Mouse (Mus musculus) MEL (cell line): ENCODE results near the gene Myof. TPM values are rescaled to one million over a fixed set of nuclear protein-coding genes. Genes with fewer than 3 reads are reported as not detected.
A peak's percentile ranks its signal among the peaks of the same experiment; 100 is the strongest.

ENCODE experiments used
- DNase-seq: peaks from one replicate; pipeline ENCODE4 v3.0.0; 2011; ENCODE audit warnings: low read depth, low spot score
- H3K27ac ChIP-seq: 2 replicates; pipeline ENCODE4 v1.5.1; 2012; ENCODE audit warnings: low read depth, mild to moderate bottlenecking, control low read depth, low read length, moderate library complexity; ENCODE audit not compliant: control insufficient read depth
- H3K27me3 ChIP-seq, 2 experiments: fragments of 150-350 bp in 1 of 2; sonication (generic) in 1 of 2; 2 replicates each; pipeline ENCODE4 v1.6.1; 2012; ENCODE audit warnings: low read length in 2 of 2, mild to moderate bottlenecking in 2 of 2, improper control_type of control experiment in 1 of 2, moderate library complexity in 1 of 2; ENCODE audit not compliant: insufficient read depth in 2 of 2, control insufficient read depth in 1 of 2
- H3K36me3 ChIP-seq, 2 experiments: 2 replicates each; pipeline ENCODE4 v1.6.1; 2012 to 2014; ENCODE audit warnings: low read length in 2 of 2, improper control_type of control experiment in 1 of 2, inconsistent platforms in 1 of 2, mild to moderate bottlenecking in 1 of 2; ENCODE audit not compliant: insufficient read depth in 2 of 2, control insufficient read depth in 1 of 2
- H3K4me1 ChIP-seq, 2 experiments: fragments of 150-350 bp in 1 of 2; sonication (generic) in 1 of 2; 2 replicates each; pipeline ENCODE4 v1.6.1; 2012; ENCODE audit warnings: low read length in 2 of 2, improper control_type of control experiment in 1 of 2, mild to moderate bottlenecking in 1 of 2; ENCODE audit not compliant: insufficient read depth in 2 of 2, control insufficient read depth in 1 of 2
- H3K4me3 ChIP-seq, 2 experiments: fragments of 150-350 bp in 1 of 2; sonication (generic) in 1 of 2; 2 replicates each; pipeline ENCODE4 v1.5.1; 2012; ENCODE audit warnings: low read depth in 2 of 2, low read length in 2 of 2, mild to moderate bottlenecking in 2 of 2, moderate library complexity in 2 of 2, control low read depth in 1 of 2, improper control_type of control experiment in 1 of 2; ENCODE audit not compliant: control insufficient read depth in 1 of 2, insufficient read depth in 1 of 2
- H3K79me2 ChIP-seq: 2 replicates; pipeline ENCODE4 v1.6.1; 2012; ENCODE audit warnings: mild to moderate bottlenecking, low read length, moderate library complexity; ENCODE audit not compliant: control insufficient read depth, poor library complexity, insufficient read depth
- H3K9ac ChIP-seq: 2 replicates; pipeline ENCODE4 v1.6.1; 2012; ENCODE audit warnings: low read depth, mild to moderate bottlenecking, control low read depth, low read length, moderate library complexity; ENCODE audit not compliant: control insufficient read depth, poor library complexity, severe bottlenecking
- H3K9me3 ChIP-seq: fragments of 150-350 bp; sonication (generic); replicated peaks from 2 replicates; pipeline ENCODE4 v1.6.1; 2012; ENCODE audit warnings: mild to moderate bottlenecking, low read length, improper control_type of control experiment, moderate library complexity; ENCODE audit not compliant: insufficient read depth
- CTCF ChIP-seq, 3 experiments: IDR thresholded peaks in 2 of 3; conservative IDR thresholded peaks in 1 of 3; 2 replicates each; pipeline ENCODE4 v1.5.1; 2011 to 2012; ENCODE audit warnings: low read length in 3 of 3, low read depth in 2 of 3, mild to moderate bottlenecking in 2 of 3, improper control_type of control experiment in 1 of 3, inconsistent platforms in 1 of 3, mixed read lengths in 1 of 3, moderate library complexity in 1 of 3; ENCODE audit not compliant: control insufficient read depth in 1 of 3, insufficient read depth in 1 of 3, poor library complexity in 1 of 3, severe bottlenecking in 1 of 3
- E2F4 ChIP-seq: IDR thresholded peaks from 2 replicates; pipeline ENCODE4 v1.6.1; 2011; ENCODE audit warnings: low read depth, low read length, improper control_type of control experiment, borderline replicate concordance
- ELF1 ChIP-seq: IDR thresholded peaks from 2 replicates; pipeline ENCODE4 v1.6.1; 2014; ENCODE audit warnings: low read depth, mild to moderate bottlenecking, inconsistent platforms, low read length, improper control_type of control experiment, moderate library complexity
- EP300 ChIP-seq, 2 experiments: IDR thresholded peaks; 2 replicates each; pipeline ENCODE4 v1.6.1; 2011; ENCODE audit warnings: improper control_type of control experiment in 2 of 2, low read length in 2 of 2, low read depth in 1 of 2, mild to moderate bottlenecking in 1 of 2
- KAT2A ChIP-seq: conservative IDR thresholded peaks from 2 replicates; pipeline ENCODE4 v1.6.1; 2012; ENCODE audit warnings: low read depth, low read length, improper control_type of control experiment, inconsistent platforms
- MAFK ChIP-seq: IDR thresholded peaks from 2 replicates; pipeline ENCODE4 v1.6.1; 2011; ENCODE audit warnings: low read depth, mild to moderate bottlenecking, low read length, improper control_type of control experiment, borderline replicate concordance
- MAZ ChIP-seq: IDR thresholded peaks from 2 replicates; pipeline ENCODE4 v1.6.1; 2012; ENCODE audit warnings: low read depth, mild to moderate bottlenecking, inconsistent platforms, low read length, improper control_type of control experiment
- MXI1 ChIP-seq: IDR thresholded peaks from 2 replicates; pipeline ENCODE4 v1.6.1; 2011; ENCODE audit warnings: mild to moderate bottlenecking, low read depth, low read length, improper control_type of control experiment
- MYB ChIP-seq: IDR thresholded peaks from 2 replicates; pipeline ENCODE4 v1.6.1; 2011; ENCODE audit warnings: mild to moderate bottlenecking, low read depth, low read length, improper control_type of control experiment
- NELFE ChIP-seq: IDR thresholded peaks from 2 replicates; pipeline ENCODE4 v1.6.1; 2011; ENCODE audit warnings: low read depth, low read length, improper control_type of control experiment
- POLR2AphosphoS5 ChIP-seq: IDR thresholded peaks from 2 replicates; pipeline ENCODE4 v1.6.1; 2012; ENCODE audit warnings: low read depth, borderline replicate concordance, mild to moderate bottlenecking, inconsistent platforms, low read length, moderate library complexity, mixed read lengths
- RAD21 ChIP-seq: IDR thresholded peaks from 2 replicates; pipeline ENCODE4 v1.6.1; 2011; ENCODE audit warnings: mild to moderate bottlenecking, low read depth, low read length, improper control_type of control experiment
- RCOR1 ChIP-seq: IDR thresholded peaks from 2 replicates; pipeline ENCODE4 v1.6.1; 2012; ENCODE audit warnings: low read depth, mild to moderate bottlenecking, inconsistent platforms, low read length, improper control_type of control experiment
- SIN3A ChIP-seq: IDR thresholded peaks from 2 replicates; pipeline ENCODE4 v1.6.1; 2012; ENCODE audit warnings: low read length, improper control_type of control experiment, inconsistent platforms
- SMC3 ChIP-seq: IDR thresholded peaks from 2 replicates; pipeline ENCODE4 v1.6.1; 2011; ENCODE audit warnings: low read depth, low read length, improper control_type of control experiment
- TAL1 ChIP-seq: IDR thresholded peaks from 2 replicates; pipeline ENCODE4 v1.6.1; 2012; ENCODE audit warnings: mild to moderate bottlenecking, inconsistent platforms, low read length, moderate library complexity, mixed read lengths
- UBTF ChIP-seq: IDR thresholded peaks from 2 replicates; pipeline ENCODE4 v1.6.1; 2012; ENCODE audit warnings: low read depth, mild to moderate bottlenecking, inconsistent platforms, low read length, improper control_type of control experiment, moderate library complexity, borderline replicate concordance; ENCODE audit not compliant: insufficient read depth
- USF2 ChIP-seq, 2 experiments: IDR thresholded peaks; 2 replicates each; pipeline ENCODE4 v1.6.1; 2011 to 2012; ENCODE audit warnings: improper control_type of control experiment in 2 of 2, low read length in 2 of 2, borderline replicate concordance in 1 of 2, inconsistent platforms in 1 of 2, low read depth in 1 of 2, mild to moderate bottlenecking in 1 of 2; ENCODE audit not compliant: insufficient read depth in 1 of 2
- ZC3H11A ChIP-seq: IDR thresholded peaks from 2 replicates; pipeline ENCODE4 v1.6.1; 2012; ENCODE audit warnings: low read depth, mild to moderate bottlenecking, inconsistent platforms, low read length, improper control_type of control experiment
- ZKSCAN1 ChIP-seq: IDR thresholded peaks from 2 replicates; pipeline ENCODE4 v1.6.1; 2012; ENCODE audit warnings: low read depth, mild to moderate bottlenecking, inconsistent platforms, low read length, improper control_type of control experiment, moderate library complexity
- ZMIZ1 ChIP-seq: IDR thresholded peaks from 2 replicates; pipeline ENCODE4 v1.6.1; 2012; ENCODE audit warnings: low read depth, mild to moderate bottlenecking, inconsistent platforms, low read length, improper control_type of control experiment, moderate library complexity
- ZNF384 ChIP-seq: IDR thresholded peaks from 2 replicates; pipeline ENCODE4 v1.6.1; 2012; ENCODE audit warnings: low read depth, mild to moderate bottlenecking, inconsistent platforms, low read length, improper control_type of control experiment
- polyA plus RNA-seq, 2 experiments: library from polyadenylated mRNA; stranded (reverse) in 1 of 2; unstranded in 1 of 2; fragments of >175 nt in 1 of 2; fragments of >200 nt in 1 of 2; gene quantifications; 2 replicates each; pipeline versions ENCODE4 v1.2.1 to v1.2.4; 2012; ENCODE audit warnings: low replicate concordance in 2 of 2, low read depth in 1 of 2; ENCODE audit not compliant: insufficient read length in 2 of 2, insufficient read depth in 1 of 2, missing spikeins in 1 of 2
- total RNA-seq: library from RNA; depleted of rRNA; stranded (reverse); fragments of 300-350 nt; gene quantifications from 2 replicates; pipeline ENCODE4 v1.2.3, GENCODE M21; 2012

Gene Myof
- total and polyA plus RNA-seq, 3 experiments, result 0.04 TPM; not detected in 2

- peaks cover 0 to 13% of the 10 kb centered on the region in 2 experiments; a peak in 2 of 4 replicates for H3K4me1 ChIP-seq
- H3K9me3 ChIP-seq, result no peaks in the 10 kb centered on the region
- peak overlapping the region; percentile 41 for H3K9ac ChIP-seq
- peak; percentile 61 for DNase-seq
- TF ChIP-seq ZNF384, result peak; percentile 82
- TF ChIP-seq USF2 (IDR thresholded peaks at IDR 0.05; ENCODE audit: borderline replicate concordance in 1 of 2, insufficient read depth in 1 of 2, low read depth in 1 of 2, low read length in 2 of 2), result no peak
- H3K27ac ChIP-seq, result peak overlapping the region; percentile 53
- peak overlapping the region; percentile 52 to 73 for H3K4me3 ChIP-seq
- peaks cover 0 to 9% of the 10 kb centered on the region in 2 experiments; a peak in 1 of 4 replicates for H3K36me3 ChIP-seq
- H3K27me3 ChIP-seq, result no peaks in the 10 kb centered on the region; a peak in 1 of 4 replicates
- no peaks in the 10 kb centered on the region for H3K79me2 ChIP-seq
Observed at GRCm38 (mm10) chr19:37963421-37963820, 80.0 kb downstream of the Myof start.

DNA sequence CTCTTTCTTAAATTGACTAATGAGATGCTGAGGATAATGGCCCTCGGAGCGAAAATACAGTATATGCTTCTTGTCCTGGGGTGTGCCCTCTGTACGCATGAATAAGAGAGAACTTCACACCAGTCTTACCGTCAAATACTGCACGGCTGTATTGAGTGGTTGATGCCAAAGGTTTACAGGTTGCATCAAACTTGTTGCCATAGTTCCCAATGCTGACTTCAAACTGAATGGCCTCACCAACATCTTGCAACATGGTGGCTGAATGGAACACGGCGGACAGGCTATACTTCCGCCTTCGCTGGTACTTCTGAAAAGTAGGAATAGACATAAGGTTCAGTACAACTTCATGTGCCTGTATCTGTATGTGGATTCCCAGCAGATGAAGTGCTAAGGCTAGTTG, 82.6 kb downstream of the Myof start:
- no peak for TF ChIP-seq EP300 (IDR thresholded peaks at IDR 0.05; ENCODE audit: low read depth in 1 of 2, low read length in 2 of 2)
- no peak for TF ChIP-seq RCOR1
- no peak for TF ChIP-seq ZC3H11A
- TF ChIP-seq UBTF, result no peak
- TF ChIP-seq RAD21, result no peak
- TF ChIP-seq ELF1, result no peak
- no peak for TF ChIP-seq ZKSCAN1
- TF ChIP-seq TAL1, result no peak
- no peak for TF ChIP-seq CTCF (IDR thresholded peaks at IDR 0.05 in 2 of 3, conservative IDR thresholded peaks at IDR 0.05 in 1 of 3; ENCODE audit: control insufficient read depth in 1 of 3, insufficient read depth in 1 of 3, low read depth in 2 of 3, low read length in 3 of 3, poor library complexity in 1 of 3, severe bottlenecking in 1 of 3)
- TF ChIP-seq MYB, result no peak
- no peak for TF ChIP-seq SIN3A
- no peak for TF ChIP-seq MXI1
- TF ChIP-seq ZMIZ1, result no peak
- TF ChIP-seq NELFE, result no peak
- no peak for TF ChIP-seq POLR2AphosphoS5
- no peak for TF ChIP-seq MAFK
- TF ChIP-seq MAZ, result no peak
- no peak for TF ChIP-seq E2F4
- TF ChIP-seq KAT2A, result no peak
- TF ChIP-seq SMC3, result no peak
- TF ChIP-seq, all 39 proteins: peak for 0
- H3K4me3 ChIP-seq, result no peak overlapping the region

More for the DNA sequence above, 82.6 kb downstream of the Myof start:
- H3K27me3 ChIP-seq, result no peaks in the 10 kb centered on the region
- no peak overlapping the region for H3K27ac ChIP-seq
- H3K9me3 ChIP-seq, result no peaks in the 10 kb centered on the region
- DNase-seq, result no peak
- H3K4me1 ChIP-seq, result peaks cover 0 to 13% of the 10 kb centered on the region in 2 experiments; a peak in 2 of 4 replicates
- H3K79me2 ChIP-seq, result no peaks in the 10 kb centered on the region
- peaks cover 0 to 9% of the 10 kb centered on the region in 2 experiments; a peak in 1 of 4 replicates for H3K36me3 ChIP-seq
- H3K9ac ChIP-seq, result no peak overlapping the region
